Mouse (Mus musculus) ES-CJ7 (cell line): ENCODE results near the gene Fgf11.

Experiments
- DNase-seq: peaks from one replicate; pipeline ENCODE4 v3.0.0; 2011; ENCODE audit warnings: low read depth, low spot score

The Fgf11 gene

GRCm38 (mm10) chr11:69816520-69816919 lies 14.9 kb upstream of the Fgf11 start:
- no peak for DNase-seq

- DNase-seq, result no peak
These were observed 13.5 kb upstream of the Fgf11 start, which contains the start of gene Gm39566 for GRCm38 (mm10) chr11:69815155-69815554. Gene Gm39566, minus strand, starts transcription at chr11:69815298.

GRCm38 (mm10) chr11:69810280-69810679 lies 8.6 kb upstream of the Fgf11 start:
- no peak for DNase-seq

- DNase-seq, result no peak
These were observed 6.0 kb upstream of the Fgf11 start for GRCm38 (mm10) chr11:69807641-69808040.

- no peak for DNase-seq
These were observed 4.7 kb upstream of the Fgf11 start for GRCm38 (mm10) chr11:69806378-69806777.

GRCm38 (mm10) chr11:69804972-69805909 lies 3.6 kb upstream of the Fgf11 start, which contains the start of gene Tmem102:
Gene Tmem102, minus strand, starts transcription at chr11:69805624.
- peak; percentile 90 for DNase-seq

GRCm38 (mm10) chr11:69804652-69804940 lies 2.9 kb upstream of the Fgf11 start:
- DNase-seq, result no peak

GRCm38 (mm10) chr11:69803786-69804651 lies 2.4 kb upstream of the Fgf11 start:
- peak; percentile 68 for DNase-seq

GRCm38 (mm10) chr11:69803328-69803727 lies 1.7 kb upstream of the Fgf11 start:
- DNase-seq, result no peak

GRCm38 (mm10) chr11:69802648-69803105 lies 1.0 kb upstream of the Fgf11 start:
- peak; percentile 71 for DNase-seq

- peak; percentile 84 for DNase-seq
These were observed 1.1 kb downstream of the Fgf11 start for GRCm38 (mm10) chr11:69800392-69801197.

GRCm38 (mm10) chr11:69800138-69800391 lies 1.6 kb downstream of the Fgf11 start:
- DNase-seq, result no peak

GRCm38 (mm10) chr11:69799394-69800137 lies 2.1 kb downstream of the Fgf11 start:
- DNase-seq, result peak; percentile 62

- DNase-seq, result no peak
These were observed 3.7 kb downstream of the Fgf11 start for GRCm38 (mm10) chr11:69797924-69798323.

GRCm38 (mm10) chr11:69795983-69796435 lies 5.6 kb downstream of the Fgf11 start:
- DNase-seq, result no peak

GRCm38 (mm10) chr11:69795168-69795982 lies 6.3 kb downstream of the Fgf11 start, which contains the start of gene Chrnb1:
Gene Chrnb1, minus strand, starts transcription at chr11:69795943.
- DNase-seq, result peak; percentile 98

GRCm38 (mm10) chr11:69793429-69793828 lies 8.2 kb downstream of the Fgf11 start:
- DNase-seq, result no peak

- DNase-seq, result no peak
These were observed 10.2 kb downstream of the Fgf11 start for GRCm38 (mm10) chr11:69791420-69791819.

GRCm38 (mm10) chr11:69789431-69789830 lies 12.2 kb downstream of the Fgf11 start:
- DNase-seq, result peak; percentile 41

- DNase-seq, result peak; percentile 77
These were observed 14.4 kb downstream of the Fgf11 start for GRCm38 (mm10) chr11:69787306-69787705.
